Mouse (Mus musculus) c-Kit-positive CD71-negative TER-119-negative erythroid progenitor cells, embryonic 14.5 days (primary cell): ENCODE measurements around the gene P2rx3.

Experiments used
- DNase-seq: peaks from one replicate; pipeline ENCODE4 v3.0.0-alpha.2; 2013; ENCODE audit warnings: low read depth

Gene P2rx3

GRCm38 (mm10) chr2:85037047-85038026, at the start of gene P2rx3, which contains the start of gene Ssrp1:
TSS of gene P2rx3 (minus strand) at chr2:85037462.
TSS of gene Ssrp1 (plus strand) at chr2:85037234.
- peak; percentile 92 for DNase-seq

DNA sequence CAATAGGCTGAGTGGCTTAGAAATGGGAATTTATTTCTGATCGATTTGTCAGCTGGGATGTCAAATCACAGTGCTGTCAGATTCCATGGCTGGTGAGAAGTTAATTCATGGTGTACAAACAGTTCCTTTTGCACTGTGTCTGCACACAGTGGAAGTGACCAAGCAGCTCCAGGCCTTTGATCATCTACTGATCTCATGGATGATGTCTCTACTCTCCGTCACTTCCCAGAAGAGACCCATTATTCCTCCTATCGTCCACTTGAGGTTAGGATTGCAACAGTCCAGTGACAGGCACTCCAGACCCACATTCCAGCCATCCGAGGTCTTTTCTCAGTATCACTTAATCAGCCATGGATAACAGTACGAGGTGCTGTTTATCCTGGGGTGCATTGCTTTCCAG, 36.5 kb upstream of the P2rx3 start:
- no peak for DNase-seq

DNA sequence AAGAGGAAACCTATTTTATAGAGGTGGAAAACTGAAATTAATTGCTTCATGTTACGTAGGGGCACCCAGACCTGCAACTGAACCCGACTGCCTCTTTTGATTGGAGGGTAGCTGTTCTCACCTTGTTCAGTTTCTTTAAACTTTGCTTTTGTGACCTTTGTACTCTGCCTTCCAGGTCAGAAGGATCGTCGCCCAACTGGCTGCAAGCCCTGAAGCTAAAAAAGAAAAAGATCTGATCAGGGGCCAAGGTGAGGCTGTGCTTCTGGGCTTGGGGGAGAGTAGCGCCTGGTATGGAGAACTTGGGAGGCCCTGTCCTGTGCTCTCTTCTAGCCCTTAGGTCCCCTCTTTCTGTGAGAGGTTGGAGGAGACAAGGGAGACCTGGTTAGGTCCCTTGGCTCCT, 34.7 kb upstream of the P2rx3 start:
- DNase-seq = no peak

DNA sequence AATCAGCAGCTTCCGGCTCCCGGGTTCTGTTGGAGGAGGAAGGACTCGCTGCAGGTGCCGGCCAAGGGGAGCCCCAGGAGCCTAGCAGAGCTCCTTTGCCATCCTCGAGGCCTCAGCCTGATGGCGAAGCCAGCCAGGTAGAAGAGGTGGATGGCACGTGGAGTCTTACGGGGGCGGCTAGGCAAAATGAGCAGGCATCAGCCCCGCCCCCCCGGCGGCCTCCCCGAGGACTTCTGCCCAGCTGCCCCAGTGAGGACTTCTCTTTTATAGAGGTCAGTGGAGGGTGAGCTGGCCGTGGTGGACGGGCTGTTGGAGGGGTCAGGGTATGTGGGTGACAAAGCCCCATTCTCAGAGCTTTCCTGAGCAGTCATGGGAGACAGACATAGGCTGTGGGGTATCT, 32.8 kb upstream of the P2rx3 start:
- DNase-seq = no peak

DNA sequence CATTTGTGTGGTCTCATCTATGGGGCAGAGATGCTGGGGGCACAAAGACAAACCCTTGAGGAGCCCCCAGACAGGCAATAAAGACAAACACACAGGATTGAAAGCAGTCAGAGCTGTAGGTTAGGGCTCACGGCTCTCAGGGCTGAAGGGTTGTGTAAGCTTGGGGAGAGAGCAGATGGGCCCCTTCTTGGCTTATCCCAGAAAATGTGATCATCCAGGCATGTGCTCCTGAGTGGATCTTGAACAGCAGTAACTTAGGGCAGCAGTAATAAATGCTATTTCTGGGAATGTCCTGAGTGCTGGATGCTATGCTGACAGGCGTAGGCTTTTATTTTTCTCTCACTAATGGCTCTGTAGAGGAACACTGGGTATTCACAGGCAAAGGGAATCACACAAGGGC, 31.4 kb upstream of the P2rx3 start:
- DNase-seq = no peak

GRCm38 (mm10) chr2:85067903-85068625, 30.8 kb upstream of the P2rx3 start:
- no peak for DNase-seq

DNA sequence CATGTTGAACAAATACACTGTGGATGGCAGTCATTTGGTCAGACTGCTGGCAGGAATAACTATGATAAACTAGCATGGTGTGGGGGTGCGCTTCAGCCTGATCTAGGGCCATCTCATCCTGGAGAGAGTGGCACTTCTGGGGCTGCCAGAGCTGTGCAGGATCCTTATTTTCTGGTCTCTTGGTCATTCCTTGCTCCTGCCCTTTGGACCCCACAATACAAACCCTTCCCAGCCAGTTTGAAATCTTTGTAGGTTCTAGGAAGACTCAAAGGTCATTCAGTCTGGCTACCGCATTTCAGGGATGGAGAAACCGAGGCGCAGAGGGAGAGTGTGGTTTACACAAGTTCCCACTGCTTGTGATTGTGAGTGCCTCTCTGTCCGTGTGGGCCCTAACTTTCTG, 29.7 kb upstream of the P2rx3 start:
- DNase-seq = no peak

- DNase-seq = no peak
Measured at GRCm38 (mm10) chr2:85065141-85065875, 28.0 kb upstream of the P2rx3 start.

- no peak for DNase-seq
Measured at GRCm38 (mm10) chr2:85061107-85061541, 23.9 kb upstream of the P2rx3 start.

GRCm38 (mm10) chr2:85060591-85061060, 23.4 kb upstream of the P2rx3 start:
- no peak for DNase-seq

- DNase-seq = no peak
Measured at GRCm38 (mm10) chr2:85059677-85060076, 22.4 kb upstream of the P2rx3 start.

DNA sequence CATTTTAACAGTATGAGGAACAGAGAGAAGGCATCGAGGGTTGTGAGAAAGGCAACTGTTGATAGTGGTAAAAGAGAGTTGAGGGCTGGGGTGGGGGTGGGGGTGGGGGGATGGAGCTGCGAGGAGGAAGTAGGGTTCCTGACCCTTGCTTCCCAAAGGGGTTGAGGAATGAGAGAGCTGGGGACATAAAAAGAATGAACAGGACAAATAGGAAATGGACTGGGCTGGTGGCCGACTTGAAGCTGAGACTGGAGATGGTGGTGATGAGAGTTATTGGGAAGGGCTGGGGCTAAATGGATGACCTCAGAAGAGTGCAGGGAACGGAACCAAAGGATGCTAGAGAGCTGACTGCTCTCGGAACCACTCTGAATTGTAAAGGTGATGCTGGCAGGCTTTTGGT, 19.4 kb upstream of the P2rx3 start:
- no peak for DNase-seq

DNA sequence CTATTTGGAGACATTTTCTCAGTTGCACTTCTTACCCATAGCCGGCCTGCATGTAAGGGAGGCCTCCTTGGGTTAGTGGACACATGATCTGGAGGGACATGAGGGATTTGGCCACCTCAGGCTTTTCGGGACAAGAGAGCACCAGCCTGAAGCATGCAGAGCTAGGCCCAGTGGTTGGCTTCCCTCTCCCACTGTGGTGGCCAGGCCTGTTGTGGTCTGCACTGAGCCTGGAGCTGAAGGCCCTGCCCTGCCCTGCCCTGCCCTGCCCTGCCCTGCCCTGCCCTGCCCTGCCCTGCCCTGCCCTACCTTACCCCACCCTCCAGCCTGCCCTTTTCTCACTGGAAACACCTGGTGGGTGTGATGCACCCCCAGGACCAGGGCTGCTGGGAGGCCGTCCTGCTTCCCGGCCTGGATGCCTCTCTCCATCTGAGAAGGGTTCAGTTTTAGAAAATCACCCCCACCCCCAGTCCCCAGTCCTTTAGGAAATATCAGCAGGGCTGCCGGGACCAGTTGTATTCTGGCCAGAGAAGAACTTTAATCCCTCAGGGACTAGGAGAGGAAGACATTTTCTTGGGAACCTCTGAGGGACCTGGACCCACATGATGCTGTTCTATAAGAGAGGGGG, 16.0 kb upstream of the P2rx3 start:
- DNase-seq = no peak

- DNase-seq = no peak
Measured at GRCm38 (mm10) chr2:85050746-85051145, 13.5 kb upstream of the P2rx3 start.

GRCm38 (mm10) chr2:85050001-85050634, 12.9 kb upstream of the P2rx3 start:
- DNase-seq = no peak

GRCm38 (mm10) chr2:85049277-85049676, 12.0 kb upstream of the P2rx3 start:
- DNase-seq = no peak

DNA sequence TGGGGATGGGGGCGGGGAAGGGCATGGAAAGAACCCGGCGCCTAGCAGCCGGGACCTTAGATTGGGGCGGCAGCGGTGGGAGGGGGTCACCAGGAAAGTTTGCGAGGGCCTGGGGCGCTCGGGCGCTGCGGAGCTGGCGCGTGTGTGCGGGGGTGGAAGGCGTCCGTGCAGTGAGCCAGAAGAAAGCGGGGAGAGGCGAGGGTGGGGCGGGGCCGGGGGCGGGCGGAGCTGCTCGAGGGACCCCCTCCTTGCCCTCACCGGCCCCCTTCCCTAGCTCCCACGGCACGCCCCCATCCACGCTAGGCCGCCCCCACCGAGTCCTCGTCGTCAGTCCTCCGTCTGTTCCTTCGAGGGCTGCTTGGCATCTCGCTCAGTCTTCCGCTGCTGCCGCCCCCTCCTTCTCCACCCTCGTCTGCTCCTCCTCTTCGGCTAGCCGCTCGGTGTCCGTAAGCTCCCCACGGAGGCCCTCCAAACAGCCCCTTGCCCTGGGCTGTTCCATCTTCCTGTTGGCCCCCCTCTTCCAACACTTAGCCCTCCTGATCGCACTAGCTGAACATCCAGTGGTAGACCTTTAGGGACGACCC, 11.0 kb upstream of the P2rx3 start:
- no peak for DNase-seq

- DNase-seq = peak; percentile 88
Measured at GRCm38 (mm10) chr2:85047596-85048167, 10.4 kb upstream of the P2rx3 start, which contains the start of gene Tnks1bp1. TSS of gene Tnks1bp1 (plus strand) at chr2:85048022.

DNA sequence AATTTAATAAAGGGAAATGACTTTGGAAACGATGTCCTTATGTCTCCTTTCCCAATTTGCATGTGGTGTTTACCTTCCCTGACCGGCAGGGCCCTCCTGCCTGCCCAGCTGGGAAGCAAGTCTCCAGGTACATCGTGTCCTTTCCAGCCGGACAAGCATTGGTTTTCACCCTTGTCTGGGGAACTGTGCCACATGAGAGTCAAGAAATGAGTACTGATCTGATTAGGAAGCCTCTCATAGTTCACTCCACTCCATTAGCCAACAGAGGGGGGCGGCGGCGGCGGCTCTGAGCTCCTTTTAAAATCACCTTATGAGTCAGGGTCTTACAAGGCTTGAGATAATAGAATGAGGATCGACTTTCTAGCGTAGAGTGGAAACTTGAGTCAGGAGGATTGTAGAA, 9.8 kb upstream of the P2rx3 start:
- DNase-seq = no peak

DNA sequence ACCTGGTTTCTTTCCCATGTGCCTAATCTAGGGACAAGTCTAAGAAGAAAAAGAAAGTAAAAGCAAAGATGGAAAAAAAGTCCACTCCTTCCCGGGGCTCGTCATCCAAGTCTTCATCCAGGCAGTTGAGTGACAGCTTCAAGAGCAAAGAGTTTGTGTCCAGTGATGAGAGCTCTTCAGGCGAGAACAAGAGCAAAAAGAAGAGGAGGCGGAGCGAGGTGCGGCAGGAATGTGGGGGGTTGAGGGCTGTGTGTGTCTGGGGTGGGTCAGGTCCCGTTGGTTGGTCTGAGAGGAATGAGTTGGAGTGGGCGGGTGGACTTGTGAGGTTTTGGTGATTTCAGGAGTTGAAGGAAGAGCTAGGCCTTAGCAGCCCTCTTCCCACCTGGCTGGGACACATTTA, 9.0 kb upstream of the P2rx3 start:
- no peak for DNase-seq
